Mouse (Mus musculus): ENCODE results near the gene Rnf212b. TPM values are rescaled to one million over a fixed set of nuclear protein-coding genes. Genes with fewer than 3 reads are reported as not detected.
"Not testable (repeated sequence)": the region's sequence is repeated elsewhere in the genome, so short reads cannot be mapped to it uniquely, and the experiment has no call there.

Rnf212b gene
- not detected in 2 replicates for polyA plus RNA-seq (2016; fragmentation: Nextera tagmentation; extraction: Ambion mirVana)

DNA sequence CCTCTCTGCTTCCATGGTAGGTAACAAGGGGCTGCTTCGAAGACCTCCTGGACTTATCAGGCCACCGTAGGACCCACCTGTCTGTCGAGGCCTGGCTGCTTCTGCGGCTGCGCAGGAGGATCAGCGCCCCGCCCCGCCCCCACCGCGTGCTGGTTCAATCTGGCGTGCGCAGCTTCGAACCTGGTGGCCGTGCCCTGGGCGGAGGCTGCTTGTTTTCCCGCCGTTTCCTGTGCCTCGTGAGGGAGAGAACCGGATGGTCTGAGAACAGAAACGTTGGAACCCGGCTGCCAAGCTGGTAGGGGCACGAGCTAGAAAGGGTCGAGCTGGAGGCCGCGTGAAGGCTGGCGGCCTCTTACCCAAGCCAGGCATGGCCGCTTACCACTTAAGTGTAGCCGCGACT lies at the start of gene Rnf212b:
Gene Rnf212b (plus strand): TSS at position 151 of the 400 bp plus-strand sequence.
- no peak within 1 kb of the TSS for H3K4me3 ChIP-seq
- no peak for ATAC-seq (ENCODE audit: insufficient number of reproducible peaks, low FRiP score)
- H3K27me3 ChIP-seq (replicated peaks): no peaks in the 10 kb centered on the region

GRCm38 (mm10) chr14:54766937-54767336 lies 47.0 kb upstream of the Rnf212b start:
- not testable (repeated sequence) for H3K9ac ChIP-seq; H3K4me3 ChIP-seq; H3K27ac ChIP-seq (ENCODE audit: poor library complexity, severe bottlenecking); H3K27me3 ChIP-seq (replicated peaks); H3K36me3 ChIP-seq; H3K9me3 ChIP-seq (replicated peaks); H3K4me1 ChIP-seq (replicated peaks); H3K4me2 ChIP-seq; ATAC-seq (ENCODE audit: insufficient number of reproducible peaks, low FRiP score)
- WGBS: 91% methylated on average over 7 of the region's 7 CpGs

More for the DNA sequence above, at the start of gene Rnf212b:
- 75% methylated on average over 29 of the region's 29 CpGs for WGBS
- Histone ChIP-seq H3K4me2 (no peak within 1 kb of the TSS), H3K27ac (ENCODE audit: poor library complexity, severe bottlenecking) (no peak within 1 kb of the TSS), H3K4me1 (replicated peaks) (peaks cover 14% of the 10 kb centered on the region), H3K36me3 (no peaks in the 10 kb centered on the region), H3K9me3 (replicated peaks) (no peaks in the 10 kb centered on the region), H3K9ac (no peak within 1 kb of the TSS)

GRCm38 (mm10) chr14:54768314-54769067 lies 45.5 kb upstream of the Rnf212b start:
- Histone ChIP-seq H3K9me3 (replicated peaks) (no peaks in the 10 kb centered on the region), H3K4me1 (replicated peaks) (peaks cover 10% of the 10 kb centered on the region), H3K36me3 (no peaks in the 10 kb centered on the region), H3K4me3 (no peak overlapping the region), H3K27me3 (replicated peaks) (no peaks in the 10 kb centered on the region), H3K9ac (no peak overlapping the region), H3K27ac (ENCODE audit: poor library complexity, severe bottlenecking) (no peak overlapping the region), H3K4me2 (no peak overlapping the region)
- 77% methylated on average over 10 of the region's 10 CpGs for WGBS
- no peak for ATAC-seq (ENCODE audit: insufficient number of reproducible peaks, low FRiP score)

GRCm38 (mm10) chr14:54769068-54769425 lies 44.9 kb upstream of the Rnf212b start:
- 87% methylated on average over 5 of the region's 5 CpGs for WGBS
- no peaks in the 10 kb centered on the region for H3K36me3 ChIP-seq
- H3K9me3 ChIP-seq (replicated peaks): no peaks in the 10 kb centered on the region
- H3K4me1 ChIP-seq (replicated peaks): peaks cover 10% of the 10 kb centered on the region
- H3K27me3 ChIP-seq (replicated peaks): no peaks in the 10 kb centered on the region
- H3K4me2 ChIP-seq: no peak overlapping the region
- no peak for ATAC-seq (ENCODE audit: insufficient number of reproducible peaks, low FRiP score)
- H3K4me3 ChIP-seq: no peak overlapping the region
- no peak overlapping the region for H3K27ac ChIP-seq (ENCODE audit: poor library complexity, severe bottlenecking)
- no peak overlapping the region for H3K9ac ChIP-seq

DNA sequence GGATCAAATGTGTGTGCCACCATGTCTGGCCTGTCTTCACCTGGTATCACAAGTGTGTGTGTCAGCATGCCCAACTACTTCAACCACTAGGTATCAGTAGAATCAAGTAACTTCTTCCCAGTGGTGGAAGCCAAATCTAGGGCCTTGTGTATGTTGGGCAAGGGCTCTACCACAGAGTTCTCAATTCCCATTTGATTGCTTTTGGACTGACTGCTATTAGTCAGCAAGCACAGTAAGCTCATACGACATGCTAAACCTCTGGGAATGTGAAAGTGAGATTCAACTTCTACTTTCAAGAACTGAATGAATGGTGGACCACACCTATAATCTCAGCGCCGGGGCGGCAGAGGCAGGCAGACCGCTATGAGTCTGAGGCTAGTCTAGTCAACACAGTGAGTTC lies 43.6 kb upstream of the Rnf212b start:
- H3K4me3 ChIP-seq: no peak overlapping the region
- 89% methylated on average over 5 of the region's 5 CpGs for WGBS
- no peaks in the 10 kb centered on the region for H3K36me3 ChIP-seq
- H3K9ac ChIP-seq: no peak overlapping the region
- no peak overlapping the region for H3K4me2 ChIP-seq
- ATAC-seq (ENCODE audit: insufficient number of reproducible peaks, low FRiP score): no peak
- peaks cover 10% of the 10 kb centered on the region for H3K4me1 ChIP-seq (replicated peaks)
- H3K9me3 ChIP-seq (replicated peaks): no peaks in the 10 kb centered on the region
- no peaks in the 10 kb centered on the region for H3K27me3 ChIP-seq (replicated peaks)
- no peak overlapping the region for H3K27ac ChIP-seq (ENCODE audit: poor library complexity, severe bottlenecking)

- H3K36me3 ChIP-seq: no peaks in the 10 kb centered on the region
- H3K9me3 ChIP-seq (replicated peaks): no peaks in the 10 kb centered on the region
- no peak for ATAC-seq (ENCODE audit: insufficient number of reproducible peaks, low FRiP score)
- no peak overlapping the region for H3K4me3 ChIP-seq
- WGBS: 57% methylated on average over 20 of the region's 20 CpGs
- no peak overlapping the region for H3K9ac ChIP-seq
- H3K27me3 ChIP-seq (replicated peaks): no peaks in the 10 kb centered on the region
- peak overlapping the region; percentile 48 for H3K4me2 ChIP-seq
- peaks cover 10% of the 10 kb centered on the region for H3K4me1 ChIP-seq (replicated peaks)
- H3K27ac ChIP-seq (ENCODE audit: poor library complexity, severe bottlenecking): no peak overlapping the region
Observed at GRCm38 (mm10) chr14:54772333-54772856, 41.5 kb upstream of the Rnf212b start.

GRCm38 (mm10) chr14:54775534-54776041 lies 38.4 kb upstream of the Rnf212b start:
- WGBS: 86% methylated on average over 7 of the region's 7 CpGs
- Histone ChIP-seq H3K27ac (ENCODE audit: poor library complexity, severe bottlenecking) (no peak overlapping the region), H3K27me3 (replicated peaks) (peaks cover 6% of the 10 kb centered on the region), H3K9me3 (replicated peaks) (no peaks in the 10 kb centered on the region), H3K36me3 (no peaks in the 10 kb centered on the region), H3K4me2 (no peak overlapping the region), H3K9ac (no peak overlapping the region), H3K4me3 (no peak overlapping the region), H3K4me1 (replicated peaks) (peaks cover 10% of the 10 kb centered on the region)
- ATAC-seq (ENCODE audit: insufficient number of reproducible peaks, low FRiP score): no peak

GRCm38 (mm10) chr14:54776768-54777167 lies 37.2 kb upstream of the Rnf212b start:
- WGBS: 57% methylated on average over 5 of the region's 5 CpGs
- no peaks in the 10 kb centered on the region for H3K36me3 ChIP-seq
- no peak overlapping the region for H3K4me3 ChIP-seq
- ATAC-seq (ENCODE audit: insufficient number of reproducible peaks, low FRiP score): no peak
- H3K4me2 ChIP-seq: no peak overlapping the region
- H3K27me3 ChIP-seq (replicated peaks): peaks cover 6% of the 10 kb centered on the region
- no peaks in the 10 kb centered on the region for H3K9me3 ChIP-seq (replicated peaks)
- peaks cover 10% of the 10 kb centered on the region for H3K4me1 ChIP-seq (replicated peaks)
- no peak overlapping the region for H3K27ac ChIP-seq (ENCODE audit: poor library complexity, severe bottlenecking)
- no peak overlapping the region for H3K9ac ChIP-seq

DNA sequence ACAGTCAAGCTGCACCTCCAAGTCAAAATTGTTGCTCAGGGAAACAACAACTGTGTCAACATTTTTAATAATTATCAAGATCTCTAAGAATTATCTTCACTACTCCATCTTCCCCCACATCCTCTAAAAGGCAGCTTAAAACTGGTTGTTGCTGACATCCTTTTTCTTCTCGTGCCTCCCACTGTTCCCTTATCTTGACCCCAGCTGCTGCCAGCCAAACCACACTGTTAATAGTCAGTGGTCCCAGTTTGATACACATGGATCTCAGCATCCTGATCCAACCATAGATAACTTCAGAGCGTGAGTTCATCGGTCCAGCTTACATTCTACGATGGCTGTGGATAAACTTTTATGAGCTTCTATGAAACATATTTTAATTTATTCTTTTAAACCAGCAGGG lies 36.0 kb upstream of the Rnf212b start:
- Histone ChIP-seq H3K4me2 (no peak overlapping the region), H3K9ac (no peak overlapping the region), H3K4me3 (no peak overlapping the region), H3K36me3 (no peaks in the 10 kb centered on the region), H3K9me3 (replicated peaks) (no peaks in the 10 kb centered on the region), H3K27ac (ENCODE audit: poor library complexity, severe bottlenecking) (no peak overlapping the region), H3K27me3 (replicated peaks) (peaks cover 6% of the 10 kb centered on the region), H3K4me1 (replicated peaks) (peaks cover under 1% of the 10 kb centered on the region; the same call in 1 of the 2 replicates)
- no peak for ATAC-seq (ENCODE audit: insufficient number of reproducible peaks, low FRiP score)
- 62% methylated on average over 4 of the region's 4 CpGs for WGBS

DNA sequence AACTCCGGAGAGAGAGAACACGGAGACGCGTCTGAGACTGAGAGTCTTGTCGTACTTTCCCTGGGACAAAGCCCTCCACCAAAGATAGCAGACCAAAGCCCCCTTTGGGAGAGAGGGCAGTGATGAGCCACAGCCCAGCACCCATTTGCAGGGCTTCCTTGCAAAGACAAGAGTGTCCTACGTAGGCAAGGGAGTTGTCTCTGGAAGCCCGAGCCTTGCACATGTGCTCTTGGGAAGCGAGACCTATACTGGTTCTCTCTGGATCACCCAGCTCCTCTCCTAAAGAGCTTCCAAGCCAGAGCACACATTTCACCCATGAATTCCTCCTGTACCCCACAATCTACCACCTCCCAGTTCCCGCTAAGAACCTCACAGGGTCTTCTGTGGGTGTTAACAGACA lies 33.9 kb upstream of the Rnf212b start:
- ATAC-seq (ENCODE audit: insufficient number of reproducible peaks, low FRiP score): no peak
- WGBS: 75% methylated on average over 9 of the region's 9 CpGs
- Histone ChIP-seq H3K4me1 (replicated peaks) (no peaks in the 10 kb centered on the region), H3K27me3 (replicated peaks) (peaks cover 6% of the 10 kb centered on the region), H3K36me3 (no peaks in the 10 kb centered on the region), H3K9ac (no peak overlapping the region), H3K9me3 (replicated peaks) (no peaks in the 10 kb centered on the region), H3K4me3 (0 out of 2 replicates have a peak overlapping the region, but pooled peaks have one; percentile 1), H3K4me2 (peak overlapping the region; percentile 19), H3K27ac (ENCODE audit: poor library complexity, severe bottlenecking) (no peak overlapping the region)

DNA sequence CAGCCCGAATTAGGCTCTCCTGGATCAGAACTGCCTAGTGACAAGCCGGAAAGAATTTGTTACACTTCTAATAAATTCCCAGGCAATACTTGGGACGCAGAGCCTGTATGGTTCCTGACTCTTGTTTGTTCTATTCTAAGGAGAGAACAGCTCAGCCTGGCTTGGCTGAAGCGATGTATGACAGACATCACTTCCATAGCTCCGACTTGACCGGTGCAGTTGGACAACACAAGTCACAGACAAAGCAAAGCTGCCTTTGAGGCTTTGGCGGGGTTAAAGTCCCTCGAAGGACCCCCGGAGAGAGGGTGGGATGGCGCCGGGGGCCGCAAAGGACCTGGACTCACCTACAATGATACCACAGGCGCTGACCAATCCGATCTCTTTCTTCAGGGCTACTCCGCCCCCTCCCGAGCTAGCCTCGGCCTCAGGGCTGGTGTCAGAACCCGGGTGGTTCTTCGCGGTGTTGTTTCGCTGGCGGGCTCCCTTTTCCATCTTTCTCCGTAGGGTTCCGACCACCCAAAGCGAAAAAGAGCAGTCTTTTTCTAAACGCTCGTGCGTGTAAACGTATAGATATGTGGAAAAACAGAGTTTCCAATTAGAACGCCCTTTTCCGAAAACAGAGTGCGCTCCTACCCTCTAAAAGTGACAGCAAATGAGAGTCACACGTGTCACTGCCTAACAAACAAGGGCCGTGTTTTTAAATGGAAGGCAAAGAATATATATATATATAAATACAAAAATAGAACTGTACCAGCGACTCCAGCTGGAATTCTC lies 32.9 kb upstream of the Rnf212b start:
- peak overlapping the region; percentile 58 for H3K9ac ChIP-seq
- no peaks in the 10 kb centered on the region for H3K36me3 ChIP-seq
- H3K27me3 ChIP-seq (replicated peaks): peaks cover 6% of the 10 kb centered on the region
- 4% methylated on average over 35 of the region's 35 CpGs for WGBS
- H3K4me1 ChIP-seq (replicated peaks): peaks cover 2% of the 10 kb centered on the region
- peak overlapping the region; percentile 57 for H3K4me3 ChIP-seq
- no peak overlapping the region for H3K27ac ChIP-seq (ENCODE audit: poor library complexity, severe bottlenecking)
- no peak for ATAC-seq (ENCODE audit: insufficient number of reproducible peaks, low FRiP score)
- peak overlapping the region; percentile 87 for H3K4me2 ChIP-seq
- no peaks in the 10 kb centered on the region for H3K9me3 ChIP-seq (replicated peaks)

All from heart, embryonic 12.5 days (tissue).